Mouse (Mus musculus): ENCODE results near the gene Tox3.
A peak's percentile ranks its signal among the peaks of the same experiment; 100 is the strongest.

Tox3 gene

GRCm38 (mm10) chr8:90323824-90324223 lies 24.3 kb downstream of the Tox3 start:
- DNase-seq, result no peak

GRCm38 (mm10) chr8:90322701-90323439 lies 25.3 kb downstream of the Tox3 start:
- DNase-seq, result no peak

GRCm38 (mm10) chr8:90321255-90321654 lies 26.9 kb downstream of the Tox3 start:
- DNase-seq, result no peak

GRCm38 (mm10) chr8:90314312-90314711 lies 33.8 kb downstream of the Tox3 start:
- no peak for DNase-seq

- peak; percentile 68 for DNase-seq
These were observed 45.2 kb downstream of the Tox3 start for GRCm38 (mm10) chr8:90302951-90303350.

GRCm38 (mm10) chr8:90302252-90302651 lies 45.9 kb downstream of the Tox3 start:
- DNase-seq, result no peak

- no peak for DNase-seq
These were observed 46.6 kb downstream of the Tox3 start for GRCm38 (mm10) chr8:90301543-90301942.

- DNase-seq, result no peak
These were observed 47.2 kb downstream of the Tox3 start for GRCm38 (mm10) chr8:90300973-90301372.

- no peak for DNase-seq
These were observed 54.1 kb downstream of the Tox3 start for GRCm38 (mm10) chr8:90294061-90294460.

- peak; percentile 42 for DNase-seq
These were observed 57.3 kb downstream of the Tox3 start for GRCm38 (mm10) chr8:90290811-90291210.

GRCm38 (mm10) chr8:90276722-90277121 lies 71.4 kb downstream of the Tox3 start:
- no peak for DNase-seq

- no peak for DNase-seq
These were observed 75.0 kb downstream of the Tox3 start for GRCm38 (mm10) chr8:90273182-90273581.

- DNase-seq, result no peak
These were observed 76.2 kb downstream of the Tox3 start for GRCm38 (mm10) chr8:90271920-90272319.

- no peak for DNase-seq
These were observed 80.4 kb downstream of the Tox3 start for GRCm38 (mm10) chr8:90267698-90268256.

GRCm38 (mm10) chr8:90266986-90267385 lies 81.2 kb downstream of the Tox3 start:
- no peak for DNase-seq

GRCm38 (mm10) chr8:90266239-90266638 lies 81.9 kb downstream of the Tox3 start:
- DNase-seq, result no peak

GRCm38 (mm10) chr8:90254158-90254867 lies 93.8 kb downstream of the Tox3 start:
- DNase-seq, result peak; percentile 6

- no peak for DNase-seq
These were observed 101.8 kb downstream of the Tox3 start for GRCm38 (mm10) chr8:90246357-90246756.

GRCm38 (mm10) chr8:90245828-90246227 lies 102.3 kb downstream of the Tox3 start:
- DNase-seq, result no peak

- no peak for DNase-seq
These were observed 103.0 kb downstream of the Tox3 start for GRCm38 (mm10) chr8:90245187-90245586.

- no peak for DNase-seq
These were observed 103.5 kb downstream of the Tox3 start for GRCm38 (mm10) chr8:90244458-90245145.

- DNase-seq, result no peak
These were observed 104.2 kb downstream of the Tox3 start for GRCm38 (mm10) chr8:90243957-90244356.

- no peak for DNase-seq
These were observed 105.8 kb downstream of the Tox3 start for GRCm38 (mm10) chr8:90242351-90242750.

All from lung, postnatal 10 days (tissue).